Mouse (Mus musculus) megakaryocyte, embryonic 14.5 days (primary cell): ENCODE results near the gene Ctxn1.

ENCODE experiments used
- FLI1 ChIP-seq: IDR thresholded peaks from 2 replicates; pipeline ENCODE4 v1.6.1; 2012; ENCODE audit warnings: low read length, inconsistent platforms, mixed read lengths
- GATA1 ChIP-seq: IDR thresholded peaks from 3 replicates; pipeline ENCODE4 v1.6.1; 2012; ENCODE audit warnings: mixed read lengths, low read length, inconsistent platforms, borderline replicate concordance

- TF ChIP-seq GATA1 = no peak
- no peak for TF ChIP-seq FLI1
Measured at GRCm38 (mm10) chr8:4247241-4247640, 11.8 kb downstream of the Ctxn1 start.
